Mouse (Mus musculus): Measurements from ENCODE around the gene Lrg1.

The Lrg1 gene

GRCm38 (mm10) chr17:56121826-56122225, at the start of gene Lrg1:
Lrg1 (minus strand) TSS chr17:56122001.
- DNase-seq, result no peak

- DNase-seq, result no peak
Observed at GRCm38 (mm10) chr17:56171456-56171855, 49.7 kb upstream of the Lrg1 start.

- DNase-seq, result no peak
Observed at GRCm38 (mm10) chr17:56170636-56171035, 48.8 kb upstream of the Lrg1 start.

GRCm38 (mm10) chr17:56169830-56170229, 48.0 kb upstream of the Lrg1 start:
- DNase-seq, result peak; percentile 64

- DNase-seq, result no peak
Observed at GRCm38 (mm10) chr17:56165671-56166070, 43.9 kb upstream of the Lrg1 start.

GRCm38 (mm10) chr17:56164510-56164909, 42.7 kb upstream of the Lrg1 start:
- no peak for DNase-seq

- no peak for DNase-seq
Observed at GRCm38 (mm10) chr17:56163523-56164102, 41.8 kb upstream of the Lrg1 start.

- peak; percentile 97 for DNase-seq
Observed at GRCm38 (mm10) chr17:56162231-56162774, 40.5 kb upstream of the Lrg1 start, which contains the start of gene Tnfaip8l1. Tnfaip8l1 (plus strand) TSS chr17:56162477.

- DNase-seq, result peak; percentile 79
Observed at GRCm38 (mm10) chr17:56159729-56160128, 37.9 kb upstream of the Lrg1 start.

- peak; percentile 57 for DNase-seq
Observed at GRCm38 (mm10) chr17:56153643-56154042, 31.8 kb upstream of the Lrg1 start.

- no peak for DNase-seq
Observed at GRCm38 (mm10) chr17:56149897-56150296, 28.1 kb upstream of the Lrg1 start.

GRCm38 (mm10) chr17:56148790-56149618, 27.2 kb upstream of the Lrg1 start:
- no peak for DNase-seq

- DNase-seq, result no peak
Observed at GRCm38 (mm10) chr17:56148280-56148679, 26.5 kb upstream of the Lrg1 start.

- no peak for DNase-seq
Observed at GRCm38 (mm10) chr17:56147420-56147819, 25.6 kb upstream of the Lrg1 start.

GRCm38 (mm10) chr17:56146131-56146530, 24.3 kb upstream of the Lrg1 start:
- DNase-seq, result no peak

- no peak for DNase-seq
Observed at GRCm38 (mm10) chr17:56144546-56144945, 22.7 kb upstream of the Lrg1 start.

- no peak for DNase-seq
Observed at GRCm38 (mm10) chr17:56141702-56142605, 20.2 kb upstream of the Lrg1 start.

- DNase-seq, result peak; percentile 66
Observed at GRCm38 (mm10) chr17:56139858-56140595, 18.2 kb upstream of the Lrg1 start, which contains the start of gene Sema6b. Sema6b (minus strand) TSS chr17:56140343.

GRCm38 (mm10) chr17:56139355-56139754, 17.6 kb upstream of the Lrg1 start:
- no peak for DNase-seq

- DNase-seq, result no peak
Observed at GRCm38 (mm10) chr17:56137839-56138613, 16.2 kb upstream of the Lrg1 start.

GRCm38 (mm10) chr17:56136558-56136957, 14.8 kb upstream of the Lrg1 start:
- DNase-seq, result no peak
